Mouse (Mus musculus) lung, embryonic 14.5 days (tissue): ENCODE measurements at regions not wholly inside any gene's neighbourhood (a gene's known extent, or its start where the extent isn't known, plus 50 kb on each side); places are given as distances from the start of the nearest gene placed in this dataset.
A peak's percentile ranks its signal among the peaks of the same experiment; 100 is the strongest.
"Not testable (repeated sequence)": the region's sequence is repeated elsewhere in the genome, so short reads cannot be mapped to it uniquely, and the experiment has no call there.

Source experiments
- ATAC-seq: fragments of 200-750 bp; cut with Nextera tagmentation; 2 replicates; pipeline ENCODE4 v1.8.0; 2017; ENCODE audit warnings: mild to moderate bottlenecking, moderate TSS enrichment, moderate library complexity; ENCODE audit not compliant: insufficient read depth
- DNase-seq: peaks from one replicate; pipeline ENCODE4 v3.0.0-alpha.2; 2015
- H3K27ac ChIP-seq: fragments of 300-500 bp; sonication (generic); 2 replicates; pipeline ENCODE4 v1.5.1; 2014; ENCODE audit warnings: low read depth, mild to moderate bottlenecking, moderate library complexity
- H3K27me3 ChIP-seq: fragments of 300-500 bp; sonication (generic); 2 replicates; pipeline ENCODE4 v1.6.1; 2014; ENCODE audit warnings: low read length, control low read depth; ENCODE audit not compliant: insufficient read depth
- H3K36me3 ChIP-seq: fragments of 300-500 bp; sonication (generic); 2 replicates; pipeline ENCODE4 v1.6.1; 2014; ENCODE audit warnings: control low read depth; ENCODE audit not compliant: insufficient read depth
- H3K4me1 ChIP-seq: fragments of 300-500 bp; sonication (generic); 2 replicates; pipeline ENCODE4 v1.6.1; 2014; ENCODE audit warnings: antibody characterized with exemption, control low read depth; ENCODE audit not compliant: insufficient read depth
- H3K4me2 ChIP-seq: fragments of 300-500 bp; sonication (generic); 2 replicates; pipeline ENCODE4 v1.6.1; 2014; ENCODE audit warnings: mild to moderate bottlenecking
- H3K4me3 ChIP-seq: fragments of 300-500 bp; sonication (generic); 2 replicates; pipeline ENCODE4 v1.5.1; 2014; ENCODE audit warnings: low read depth, low read length
- H3K9ac ChIP-seq: fragments of 300-500 bp; sonication (generic); 2 replicates; pipeline ENCODE4 v1.6.1; 2014
- H3K9me3 ChIP-seq: fragments of 300-500 bp; sonication (generic); 2 replicates; pipeline ENCODE4 v1.6.1; 2016; ENCODE audit warnings: low read depth, low read length, control low read depth
- CTCF ChIP-seq: IDR thresholded peaks from 2 replicates; pipeline ENCODE4 v1.5.1; 2016; ENCODE audit warnings: antibody characterized with exemption, low read depth
- WGBS: fragments of 180-500 bp; shearing (Covaris S2); extraction: QIAGEN DNeasy Blood & Tissue Kit; methylation state at CpG from one replicate; pipeline ENCODE4 v1.1.7; 2014; 5-methylcytosine and 5-hydroxymethylcytosine counted together

DNA sequence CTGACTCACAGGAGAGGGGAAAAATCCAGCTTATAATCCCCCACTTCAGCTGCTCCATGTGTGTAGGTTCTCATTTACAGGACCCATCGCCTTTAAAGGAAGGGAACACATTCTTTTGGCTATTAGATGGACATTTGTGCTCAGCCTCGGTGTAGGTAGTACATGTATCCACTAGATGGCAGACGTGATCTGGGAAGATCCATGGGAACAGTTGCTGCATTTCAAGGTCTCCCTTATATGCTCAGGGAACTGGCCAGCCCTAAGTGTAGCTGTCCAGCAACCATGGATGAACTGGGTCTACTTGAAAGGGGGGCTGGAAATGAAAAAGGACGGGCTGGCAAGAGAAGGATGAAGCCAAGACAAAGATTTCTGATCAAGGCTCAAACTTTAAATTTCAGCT lies 124.0 kb downstream of the Akain1 start:
- Histone ChIP-seq H3K4me1 (no peaks in the 10 kb centered on the region), H3K9me3 (no peaks in the 10 kb centered on the region), H3K4me3 (no peak overlapping the region), H3K36me3 (no peaks in the 10 kb centered on the region), H3K27me3 (no peaks in the 10 kb centered on the region), H3K9ac (no peak overlapping the region), H3K27ac (no peak overlapping the region), H3K4me2 (no peak overlapping the region)
- ATAC-seq (peak; percentile 88; the same call in 1 of the 2 replicates), DNase-seq (peak; percentile 86)
- WGBS = 13% methylated on average over 4 of the region's 4 CpGs
- TF ChIP-seq CTCF = peak; percentile 89

GRCm38 (mm10) chr17:69571070-69571669 lies 132.0 kb downstream of the Akain1 start:
- not testable (repeated sequence) for H3K9me3 ChIP-seq, H3K4me3 ChIP-seq, H3K36me3 ChIP-seq, H3K9ac ChIP-seq, H3K4me2 ChIP-seq, ATAC-seq, H3K27ac ChIP-seq, H3K4me1 ChIP-seq, DNase-seq, H3K27me3 ChIP-seq
- 46% methylated on average over 8 of the region's 8 CpGs for WGBS

GRCm38 (mm10) chr17:69590553-69590952 lies 151.4 kb downstream of the Akain1 start:
- no peaks in the 10 kb centered on the region for H3K4me1 ChIP-seq
- H3K27me3 ChIP-seq = no peaks in the 10 kb centered on the region
- no peak overlapping the region for H3K4me3 ChIP-seq
- WGBS = 66% methylated on average over 4 of the region's 4 CpGs
- H3K36me3 ChIP-seq = no peaks in the 10 kb centered on the region
- H3K9ac ChIP-seq = no peak overlapping the region
- no peak overlapping the region for H3K4me2 ChIP-seq
- H3K27ac ChIP-seq = no peak overlapping the region
- DNase-seq (no peak), ATAC-seq (no peak)
- no peak for TF ChIP-seq CTCF
- no peaks in the 10 kb centered on the region for H3K9me3 ChIP-seq

DNA sequence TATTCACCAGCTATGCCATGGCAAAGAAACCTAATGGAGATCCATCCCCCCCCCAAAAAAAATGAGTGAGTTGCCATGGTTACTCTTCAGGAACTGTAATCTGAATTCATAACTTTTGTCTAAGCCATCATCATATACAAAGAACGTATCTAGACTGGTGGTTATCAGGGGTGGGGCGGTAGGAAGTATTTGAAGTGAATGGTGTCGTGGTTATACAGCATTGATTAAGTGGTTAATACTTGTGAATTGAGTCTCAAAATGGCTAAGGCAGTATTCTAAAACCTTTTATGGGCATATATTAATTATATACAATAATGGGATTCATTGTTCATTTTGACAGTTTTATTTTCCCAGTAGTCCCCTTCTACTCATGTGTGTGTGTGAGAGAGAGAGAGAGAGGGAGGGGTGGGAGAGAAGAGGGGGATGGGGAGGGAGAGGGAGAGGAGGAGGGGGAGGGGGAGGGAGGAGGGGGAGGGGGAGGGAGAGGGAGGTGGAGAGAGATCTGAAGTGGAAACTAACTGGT lies 158.7 kb downstream of the Akain1 start:
- DNase-seq (no peak), ATAC-seq (no peak)

DNA sequence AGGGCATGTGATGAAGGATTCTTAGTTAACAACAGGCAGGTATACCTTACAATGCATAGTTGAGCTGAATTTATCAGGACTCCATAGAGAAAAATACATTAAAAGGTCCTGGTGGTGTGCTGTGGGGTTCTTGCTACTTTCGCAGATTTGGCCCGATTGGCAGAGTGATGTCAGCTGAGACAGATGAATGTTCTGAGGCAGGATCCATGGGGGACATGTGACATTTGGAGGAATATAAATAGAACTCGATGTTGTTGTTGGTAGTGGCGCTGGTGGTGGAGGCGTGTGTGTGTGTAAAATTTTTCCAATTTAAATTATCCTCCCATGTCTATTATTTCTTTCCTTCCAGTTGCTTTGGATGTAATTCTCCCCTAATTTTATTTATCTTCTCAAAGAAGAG lies 159.3 kb downstream of the Akain1 start:
- H3K4me3 ChIP-seq = no peak overlapping the region
- TF ChIP-seq CTCF = no peak
- H3K4me1 ChIP-seq = no peaks in the 10 kb centered on the region
- WGBS = 81% methylated on average over 5 of the region's 5 CpGs
- H3K36me3 ChIP-seq = no peaks in the 10 kb centered on the region
- no peaks in the 10 kb centered on the region for H3K9me3 ChIP-seq
- no peak overlapping the region for H3K4me2 ChIP-seq
- ATAC-seq (no peak), DNase-seq (no peak)
- no peaks in the 10 kb centered on the region for H3K27me3 ChIP-seq
- no peak overlapping the region for H3K9ac ChIP-seq
- no peak overlapping the region for H3K27ac ChIP-seq

More for the DNA sequence above, 158.7 kb downstream of the Akain1 start:
- Histone ChIP-seq H3K9ac (no peak overlapping the region), H3K9me3 (no peaks in the 10 kb centered on the region), H3K27ac (no peak overlapping the region), H3K4me1 (no peaks in the 10 kb centered on the region), H3K27me3 (no peaks in the 10 kb centered on the region), H3K36me3 (no peaks in the 10 kb centered on the region), H3K4me3 (no peak overlapping the region), H3K4me2 (no peak overlapping the region)
- TF ChIP-seq CTCF = no peak
- 59% methylated on average over 3 of the region's 3 CpGs for WGBS

GRCm38 (mm10) chr17:69603596-69603995 lies 164.5 kb downstream of the Akain1 start:
- Histone ChIP-seq H3K4me3 (no peak overlapping the region), H3K9ac (no peak overlapping the region), H3K4me2 (no peak overlapping the region), H3K27ac (no peak overlapping the region), H3K4me1 (no peaks in the 10 kb centered on the region), H3K27me3 (no peaks in the 10 kb centered on the region), H3K9me3 (no peaks in the 10 kb centered on the region), H3K36me3 (no peaks in the 10 kb centered on the region)
- DNase-seq (no peak), ATAC-seq (no peak)
- TF ChIP-seq CTCF = no peak

GRCm38 (mm10) chr17:69604698-69605097 lies 165.6 kb downstream of the Akain1 start:
- no peaks in the 10 kb centered on the region for H3K4me1 ChIP-seq
- no peak overlapping the region for H3K4me3 ChIP-seq
- ATAC-seq (no peak), DNase-seq (peak; percentile 2)
- WGBS = 59% methylated on average over 6 of the region's 6 CpGs
- no peaks in the 10 kb centered on the region for H3K36me3 ChIP-seq
- no peak overlapping the region for H3K27ac ChIP-seq
- H3K9me3 ChIP-seq = no peaks in the 10 kb centered on the region
- no peak overlapping the region for H3K4me2 ChIP-seq
- H3K9ac ChIP-seq = no peak overlapping the region
- no peaks in the 10 kb centered on the region for H3K27me3 ChIP-seq
- TF ChIP-seq CTCF = peak; percentile 19; the same call in 1 of the 2 replicates
